Mouse (Mus musculus) lung, embryonic 15.5 days (tissue): ENCODE measurements at regions not wholly inside any gene's neighbourhood (a gene's known extent, or its start where the extent isn't known, plus 50 kb on each side); places are given as distances from the start of the nearest gene placed in this dataset.
"Not testable (repeated sequence)": the region's sequence is repeated elsewhere in the genome, so short reads cannot be mapped to it uniquely, and the experiment has no call there.

Experiments
- ATAC-seq: fragments of 200-750 bp; cut with Nextera tagmentation; 2 replicates; pipeline ENCODE4 v1.8.0; 2017; ENCODE audit warnings: moderate number of reproducible peaks, borderline replicate concordance; ENCODE audit not compliant: low FRiP score, low TSS enrichment; ENCODE audit errors: extremely low read depth
- H3K27ac ChIP-seq: fragments of 300-500 bp; sonication (generic); 2 replicates; pipeline ENCODE4 v1.5.1; 2015; ENCODE audit warnings: moderate library complexity, mild to moderate bottlenecking, inconsistent platforms
- H3K27me3 ChIP-seq: fragments of 300-500 bp; sonication (generic); 2 replicates; pipeline ENCODE4 v1.6.1; 2015; ENCODE audit warnings: inconsistent platforms
- H3K36me3 ChIP-seq: fragments of 300-500 bp; sonication (generic); 2 replicates; pipeline ENCODE4 v1.6.1; 2015; ENCODE audit warnings: inconsistent platforms
- H3K4me1 ChIP-seq: fragments of 300-500 bp; sonication (generic); 2 replicates; pipeline ENCODE4 v1.6.1; 2015; ENCODE audit warnings: inconsistent platforms
- H3K4me2 ChIP-seq: fragments of 300-500 bp; sonication (generic); 2 replicates; pipeline ENCODE4 v1.6.1; 2015; ENCODE audit warnings: inconsistent platforms, mild to moderate bottlenecking, moderate library complexity
- H3K4me3 ChIP-seq: fragments of 300-500 bp; sonication (generic); 2 replicates; pipeline ENCODE4 v1.5.1; 2015; ENCODE audit warnings: mild to moderate bottlenecking, inconsistent platforms
- H3K9ac ChIP-seq: fragments of 300-500 bp; sonication (generic); 2 replicates; pipeline ENCODE4 v1.6.1; 2015; ENCODE audit warnings: inconsistent platforms
- H3K9me3 ChIP-seq: fragments of 300-500 bp; sonication (generic); 2 replicates; pipeline ENCODE4 v1.6.1; 2016; ENCODE audit warnings: inconsistent platforms
- WGBS: fragments of 180-500 bp; shearing (Covaris S2); methylation state at CpG from one replicate; pipeline ENCODE4 v1.1.7; 2015; 5-methylcytosine and 5-hydroxymethylcytosine counted together

DNA sequence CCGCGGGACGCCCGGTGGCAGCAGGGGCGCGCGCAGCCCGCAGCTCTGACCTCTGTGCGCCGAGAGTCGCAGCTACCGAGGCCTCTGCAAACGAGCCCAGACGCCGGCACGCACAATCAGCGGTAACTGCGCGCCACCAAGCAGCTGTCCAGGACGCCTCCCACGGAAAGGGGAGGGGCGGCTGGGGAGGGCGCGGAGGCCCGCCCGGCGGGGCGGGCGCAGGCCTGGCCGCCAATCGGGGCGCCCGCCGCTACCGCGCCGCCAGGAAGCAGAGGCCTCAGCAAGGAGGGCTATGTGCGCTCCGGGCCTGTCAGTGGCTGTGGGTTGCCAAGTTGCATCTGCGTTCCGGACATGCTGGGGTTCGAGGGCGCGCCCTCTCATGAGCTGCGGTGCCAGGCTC lies 613.3 kb upstream of the Ywhaq start:
- H3K36me3 ChIP-seq, H3K4me1 ChIP-seq, H3K27me3 ChIP-seq, H3K9ac ChIP-seq, H3K27ac ChIP-seq, ATAC-seq, H3K9me3 ChIP-seq: not testable (repeated sequence)
- WGBS: 7% methylated on average over 33 of the region's 45 CpGs
- peak overlapping the region; percentile 39 for H3K4me2 ChIP-seq
- peak overlapping the region; percentile 22 for H3K4me3 ChIP-seq

- not testable (repeated sequence) for H3K36me3 ChIP-seq, H3K27me3 ChIP-seq, H3K4me1 ChIP-seq, H3K9me3 ChIP-seq, ATAC-seq, H3K27ac ChIP-seq, H3K9ac ChIP-seq
- peak overlapping the region; percentile 39 for H3K4me2 ChIP-seq
- WGBS: 4% methylated on average over 45 of the region's 45 CpGs
- H3K4me3 ChIP-seq: peak overlapping the region; percentile 22
These were observed 612.8 kb upstream of the Ywhaq start for GRCm38 (mm10) chr12:22030263-22030662.
